Mouse (Mus musculus) stomach, embryonic 16.5 days (tissue): ENCODE measurements around the gene Ehbp1. TPM values are rescaled to one million over a fixed set of nuclear protein-coding genes. Genes with fewer than 3 reads are reported as not detected.

Source experiments
- ATAC-seq: fragments of 200-750 bp; cut with Nextera tagmentation; 2 replicates; pipeline ENCODE4 v1.8.0; 2017; ENCODE audit warnings: moderate number of reproducible peaks, moderate TSS enrichment; ENCODE audit not compliant: insufficient read depth, low FRiP score
- H3K27ac ChIP-seq: fragments of 300-500 bp; sonication (generic); 2 replicates; pipeline ENCODE4 v1.5.1; 2014; ENCODE audit warnings: low read length
- H3K27me3 ChIP-seq: fragments of 300-500 bp; sonication (generic); 2 replicates; pipeline ENCODE4 v1.6.1; 2014; ENCODE audit warnings: low read length, control low read depth, mixed read lengths; ENCODE audit not compliant: control insufficient read depth, insufficient read depth
- H3K36me3 ChIP-seq: fragments of 300-500 bp; sonication (generic); 2 replicates; pipeline ENCODE4 v1.6.1; 2014; ENCODE audit warnings: low read length; ENCODE audit not compliant: control insufficient read depth, insufficient read depth
- H3K4me1 ChIP-seq: fragments of 300-500 bp; sonication (generic); 2 replicates; pipeline ENCODE4 v1.6.1; 2014; ENCODE audit warnings: low read length, control low read depth, mixed read lengths; ENCODE audit not compliant: control insufficient read depth, insufficient read depth
- H3K4me2 ChIP-seq: fragments of 300-500 bp; sonication (generic); 2 replicates; pipeline ENCODE4 v1.6.1; 2014; ENCODE audit warnings: low read depth, low read length, mixed read lengths
- H3K4me3 ChIP-seq: fragments of 300-500 bp; sonication (generic); replicated peaks from 2 replicates; pipeline ENCODE4 v1.5.1; 2014; ENCODE audit warnings: mild to moderate bottlenecking, low read length
- H3K9ac ChIP-seq: fragments of 300-500 bp; sonication (generic); 2 replicates; pipeline ENCODE4 v1.6.1; 2014; ENCODE audit warnings: low read length
- H3K9me3 ChIP-seq: fragments of 300-500 bp; sonication (generic); replicated peaks from 2 replicates; pipeline ENCODE4 v1.6.1; 2016; ENCODE audit warnings: low read length, control low read depth; ENCODE audit not compliant: control insufficient read depth
- WGBS: fragments of 180-500 bp; shearing (Covaris S2); extraction: QIAGEN DNeasy Blood & Tissue Kit; methylation state at CpG from one replicate; pipeline ENCODE4 v1.1.7; 2014; 5-methylcytosine and 5-hydroxymethylcytosine counted together
- polyA plus RNA-seq: library from polyadenylated mRNA; unstranded; fragments of >200 nt; fragmentation: Nextera tagmentation; extraction: Ambion mirVana; gene quantifications from 2 replicates; pipeline ENCODE4 v1.2.1, GENCODE M21; 2015

The Ehbp1 gene
- polyA plus RNA-seq, 1 experiment from 2014 or later = 12.7 TPM

- no peaks in the 10 kb centered on the region for H3K36me3 ChIP-seq
- H3K4me1 ChIP-seq = peaks cover 30% of the 10 kb centered on the region
Measured at GRCm38 (mm10) chr11:21997561-21998140, 344.4 kb downstream of the Ehbp1 start.

GRCm38 (mm10) chr11:21996661-21997560 is 345.2 kb downstream of the Ehbp1 start:
- Histone ChIP-seq H3K36me3 (no peaks in the 10 kb centered on the region), H3K4me1 (peaks cover 25% of the 10 kb centered on the region), H3K27me3 (peaks cover 82% of the 10 kb centered on the region), H3K4me3 (peak overlapping the region; percentile 36), H3K27ac (no peak overlapping the region), H3K4me2 (peak overlapping the region; percentile 44), H3K9me3 (peaks cover 5% of the 10 kb centered on the region; the same call in 1 of the 2 replicates), H3K9ac (no peak overlapping the region)
- no peak for ATAC-seq
- under 1% methylated on average over 60 of the region's 63 CpGs for WGBS

More at GRCm38 (mm10) chr11:21997561-21998140, 344.4 kb downstream of the Ehbp1 start:
- H3K4me3 ChIP-seq = no peak overlapping the region; the same call in 1 of the 2 replicates
- H3K27ac ChIP-seq = no peak overlapping the region
- H3K9me3 ChIP-seq = peaks cover 5% of the 10 kb centered on the region; the same call in 1 of the 2 replicates
- ATAC-seq = no peak
- no peak overlapping the region for H3K4me2 ChIP-seq
- H3K27me3 ChIP-seq = peaks cover 83% of the 10 kb centered on the region
- no peak overlapping the region for H3K9ac ChIP-seq
- 4% methylated on average over 20 of the region's 20 CpGs for WGBS

GRCm38 (mm10) chr11:21996325-21996647 is 345.8 kb downstream of the Ehbp1 start:
- 8% methylated on average over 13 of the region's 13 CpGs for WGBS
- ATAC-seq = no peak

GRCm38 (mm10) chr11:21995534-21996324 is 346.4 kb downstream of the Ehbp1 start:
- H3K9me3 ChIP-seq = peaks cover 5% of the 10 kb centered on the region; the same call in 1 of the 2 replicates
- H3K9ac ChIP-seq = no peak overlapping the region
- H3K27ac ChIP-seq = no peak overlapping the region
- ATAC-seq = no peak
- H3K4me1 ChIP-seq = peaks cover 14% of the 10 kb centered on the region
- H3K4me3 ChIP-seq = no peak overlapping the region
- WGBS = 3% methylated on average over 27 of the region's 27 CpGs
- H3K27me3 ChIP-seq = peaks cover 74% of the 10 kb centered on the region
- H3K36me3 ChIP-seq = no peaks in the 10 kb centered on the region
- no peak overlapping the region for H3K4me2 ChIP-seq

More at GRCm38 (mm10) chr11:21996325-21996647, 345.8 kb downstream of the Ehbp1 start:
- H3K9me3 ChIP-seq = peaks cover 5% of the 10 kb centered on the region; the same call in 1 of the 2 replicates
- H3K4me3 ChIP-seq = peak overlapping the region; percentile 36
- peak overlapping the region; percentile 44; the same call in 1 of the 2 replicates for H3K4me2 ChIP-seq
- peaks cover 76% of the 10 kb centered on the region for H3K27me3 ChIP-seq
- H3K27ac ChIP-seq = no peak overlapping the region
- no peak overlapping the region for H3K9ac ChIP-seq
- H3K4me1 ChIP-seq = peaks cover 19% of the 10 kb centered on the region
- H3K36me3 ChIP-seq = no peaks in the 10 kb centered on the region

GRCm38 (mm10) chr11:21994377-21995370 is 347.4 kb downstream of the Ehbp1 start:
- no peak overlapping the region for H3K9ac ChIP-seq
- no peaks in the 10 kb centered on the region for H3K36me3 ChIP-seq
- no peak overlapping the region for H3K4me2 ChIP-seq
- peaks cover 5% of the 10 kb centered on the region; the same call in 1 of the 2 replicates for H3K9me3 ChIP-seq
- peaks cover 13% of the 10 kb centered on the region for H3K4me1 ChIP-seq
- no peak for ATAC-seq
- H3K4me3 ChIP-seq = no peak overlapping the region
- H3K27me3 ChIP-seq = peaks cover 70% of the 10 kb centered on the region
- H3K27ac ChIP-seq = no peak overlapping the region
- WGBS = 3% methylated on average over 34 of the region's 34 CpGs

GRCm38 (mm10) chr11:21993597-21994376 is 348.3 kb downstream of the Ehbp1 start:
- peak overlapping the region; percentile 21; the same call in 1 of the 2 replicates for H3K4me3 ChIP-seq
- H3K4me2 ChIP-seq = peak overlapping the region; percentile 29; the same call in 1 of the 2 replicates

GRCm38 (mm10) chr11:21992761-21993596 is 349.1 kb downstream of the Ehbp1 start:
- Histone ChIP-seq H3K4me2 (peak overlapping the region; percentile 29; the same call in 1 of the 2 replicates), H3K36me3 (no peaks in the 10 kb centered on the region), H3K27ac (no peak overlapping the region), H3K9me3 (peaks cover 5% of the 10 kb centered on the region; the same call in 1 of the 2 replicates), H3K4me1 (peaks cover 13% of the 10 kb centered on the region), H3K27me3 (peaks cover 66% of the 10 kb centered on the region), H3K9ac (no peak overlapping the region), H3K4me3 (peak overlapping the region; percentile 21)
- 1% methylated on average over 96 of the region's 96 CpGs for WGBS
- ATAC-seq = peak; percentile 26; the same call in 1 of the 2 replicates

More at GRCm38 (mm10) chr11:21993597-21994376, 348.3 kb downstream of the Ehbp1 start:
- Histone ChIP-seq H3K27ac (no peak overlapping the region), H3K9me3 (peaks cover 5% of the 10 kb centered on the region; the same call in 1 of the 2 replicates), H3K4me1 (peaks cover 13% of the 10 kb centered on the region), H3K9ac (no peak overlapping the region), H3K36me3 (no peaks in the 10 kb centered on the region), H3K27me3 (peaks cover 69% of the 10 kb centered on the region)
- ATAC-seq = no peak
- 2% methylated on average over 47 of the region's 47 CpGs for WGBS
